Mouse (Mus musculus) retina, embryonic 14.5 days (tissue): ENCODE data around the gene Rnf214.

ENCODE experiments used
- DNase-seq: peaks from one replicate; pipeline ENCODE4 v3.0.0-alpha.2; 2015; ENCODE audit warnings: low spot score

The Rnf214 gene

DNA sequence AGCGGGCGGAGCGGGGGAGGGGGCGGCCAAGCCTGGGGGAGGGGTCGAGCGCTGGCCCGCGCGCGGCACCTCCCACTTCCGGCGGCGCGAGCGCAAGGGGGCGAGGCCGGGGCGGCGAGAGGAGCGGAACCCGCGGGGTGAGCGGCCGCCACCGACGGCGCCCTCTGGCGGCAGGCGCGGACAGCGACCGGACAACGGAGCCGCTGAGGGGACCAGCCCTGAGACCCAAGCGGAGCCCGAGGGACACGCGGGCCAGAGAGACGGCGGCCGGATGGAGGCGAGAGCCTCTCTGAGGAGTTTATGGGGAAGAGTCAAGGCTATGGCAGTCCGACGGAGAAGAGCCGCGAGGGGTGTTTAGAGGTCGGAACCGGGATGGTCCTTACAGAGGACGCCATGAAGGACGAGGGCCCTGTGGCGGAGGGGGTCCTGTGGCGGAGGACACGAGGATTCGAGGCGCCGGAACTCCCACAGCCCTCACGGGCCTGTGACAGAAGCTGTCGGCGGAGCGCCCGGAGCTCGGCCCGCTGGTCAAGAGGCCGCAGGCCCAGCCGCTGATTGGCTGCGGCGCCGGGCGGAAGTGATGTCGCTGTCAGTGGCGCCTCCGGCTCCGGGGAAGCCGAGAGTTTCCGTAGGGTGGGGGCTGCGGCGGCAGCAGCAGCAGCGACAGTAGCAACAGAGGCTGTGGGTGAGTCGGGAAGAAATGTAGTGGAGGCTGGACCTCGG is at the start of gene Rnf214, which contains the start of gene Pcsk7:
Gene Rnf214, minus strand, starts transcription at position 557 of the 723 bp plus-strand sequence.
Gene Pcsk7, plus strand, starts transcription at position 143 of the 723 bp plus-strand sequence.
- DNase-seq = peak; percentile 91

DNA sequence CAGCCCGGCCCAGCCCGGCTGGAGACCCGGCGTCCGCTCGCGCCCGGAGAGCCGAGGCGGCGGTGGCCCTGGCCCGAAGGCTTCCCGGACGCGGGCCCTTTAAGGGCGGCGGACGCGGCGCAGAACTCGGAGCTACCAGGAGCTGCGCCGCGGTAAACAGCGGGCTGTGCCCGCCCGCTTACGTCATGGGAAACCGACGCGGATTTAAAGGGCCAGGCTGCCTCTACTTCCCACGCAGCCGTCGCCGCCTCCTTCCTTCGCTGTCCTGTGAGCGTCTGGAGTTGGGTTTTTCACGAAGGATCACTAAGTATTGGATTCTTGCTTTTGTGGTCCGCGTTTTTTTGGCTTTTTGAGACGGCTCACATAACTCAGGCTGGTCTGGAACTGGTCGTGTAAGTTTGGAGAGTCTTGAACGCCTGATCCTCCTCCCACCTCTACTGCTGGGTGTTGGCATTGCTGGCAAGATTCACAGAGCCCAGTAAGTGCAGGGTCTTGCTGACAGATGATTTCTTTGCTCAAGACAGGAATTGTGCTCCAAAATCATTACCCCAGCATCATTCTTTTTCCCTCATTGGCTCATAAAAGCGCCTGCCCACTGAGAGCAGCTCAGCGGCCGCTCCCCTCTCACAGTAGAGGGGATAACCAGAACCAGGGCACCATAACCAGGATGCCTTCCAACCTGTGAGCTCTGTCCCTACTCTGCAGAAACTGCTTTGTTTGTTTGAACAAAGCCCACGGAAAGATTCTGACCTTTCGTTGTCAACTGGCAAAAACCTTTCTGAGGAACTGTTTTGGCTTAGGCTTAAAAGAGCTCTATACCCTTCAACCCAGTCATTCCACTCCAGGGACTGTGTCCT is 48.6 kb upstream of the Rnf214 start, which contains the start of gene Sidt2:
Gene Sidt2, minus strand, starts transcription at position 152 of the 857 bp plus-strand sequence.
- peak; percentile 91 for DNase-seq

DNA sequence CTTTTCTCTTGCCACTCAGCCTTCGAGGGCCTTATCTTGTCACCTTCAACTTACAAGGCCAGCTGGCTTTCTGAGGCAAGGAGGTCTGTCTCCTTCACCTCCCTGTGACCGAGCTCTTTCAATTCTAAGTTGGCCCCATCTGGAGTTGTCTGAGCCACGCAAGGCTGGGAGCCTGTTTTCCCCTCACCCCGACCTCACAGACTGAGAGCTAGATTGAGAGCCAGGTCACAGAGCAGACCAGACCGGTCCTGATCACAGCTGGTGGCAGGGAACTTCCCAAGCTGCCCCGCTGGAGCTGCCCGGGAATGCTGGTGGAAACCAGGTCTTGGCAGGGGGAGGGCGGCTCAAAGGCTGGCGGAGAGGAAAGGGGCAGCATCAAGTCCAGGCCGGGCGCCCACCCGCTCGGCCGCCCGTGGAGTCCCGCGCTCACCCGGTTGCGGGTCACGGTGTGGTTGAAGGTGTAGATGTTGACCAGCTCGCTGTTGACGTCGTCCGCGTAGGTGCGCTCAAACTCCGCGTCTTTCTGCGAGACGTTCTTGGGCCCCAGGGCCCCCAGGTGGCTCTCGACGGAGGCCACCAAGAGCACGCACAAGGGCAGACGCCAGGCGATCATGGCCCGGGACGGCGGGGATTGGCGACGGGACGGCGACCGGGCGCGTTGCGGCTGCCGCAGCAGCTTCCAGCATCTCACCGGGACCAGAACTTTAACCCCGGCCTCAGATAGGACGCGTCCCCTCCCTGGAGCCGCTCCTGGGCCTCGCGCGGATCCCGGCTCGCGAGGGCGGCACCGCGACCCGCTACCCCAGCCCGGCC is 47.8 kb upstream of the Rnf214 start:
- peak; percentile 57 for DNase-seq

DNA sequence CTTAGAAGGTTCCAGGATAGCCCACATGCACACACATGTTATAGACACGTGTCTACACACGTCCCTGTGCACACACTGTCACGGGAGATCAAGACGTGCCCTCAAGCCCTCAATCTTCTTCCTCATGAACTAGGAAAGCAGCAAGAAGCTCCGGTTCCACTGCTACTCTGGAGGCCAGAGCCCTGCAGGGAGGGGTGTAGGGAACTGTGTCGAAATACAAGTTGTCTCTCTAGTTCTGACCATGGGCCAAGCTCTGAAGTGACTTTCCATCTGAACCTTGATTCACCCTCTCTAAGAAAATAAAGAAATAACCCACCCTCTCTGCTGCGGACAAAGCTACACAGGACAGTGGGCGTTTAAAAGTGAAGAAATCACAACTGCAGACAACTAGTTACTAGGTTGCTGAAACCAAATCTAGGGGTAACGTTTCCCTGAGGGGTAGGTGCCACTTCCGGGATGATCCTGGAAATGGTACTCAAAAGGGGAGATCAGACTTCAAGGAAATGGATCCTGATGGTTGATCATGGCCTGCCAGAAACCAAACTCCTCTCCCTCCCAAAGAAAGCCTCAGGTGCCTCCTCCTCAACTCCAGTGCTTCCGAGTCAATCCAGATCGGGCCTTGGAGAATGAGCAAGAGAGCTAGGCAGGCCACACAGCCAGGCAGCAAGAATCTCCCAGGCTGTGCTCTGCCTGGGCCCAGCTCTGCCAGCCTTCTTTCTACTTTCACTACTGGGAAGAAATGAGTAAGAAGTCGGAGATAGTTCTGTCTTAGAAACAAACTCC is 47.0 kb upstream of the Rnf214 start:
- DNase-seq = no peak

DNA sequence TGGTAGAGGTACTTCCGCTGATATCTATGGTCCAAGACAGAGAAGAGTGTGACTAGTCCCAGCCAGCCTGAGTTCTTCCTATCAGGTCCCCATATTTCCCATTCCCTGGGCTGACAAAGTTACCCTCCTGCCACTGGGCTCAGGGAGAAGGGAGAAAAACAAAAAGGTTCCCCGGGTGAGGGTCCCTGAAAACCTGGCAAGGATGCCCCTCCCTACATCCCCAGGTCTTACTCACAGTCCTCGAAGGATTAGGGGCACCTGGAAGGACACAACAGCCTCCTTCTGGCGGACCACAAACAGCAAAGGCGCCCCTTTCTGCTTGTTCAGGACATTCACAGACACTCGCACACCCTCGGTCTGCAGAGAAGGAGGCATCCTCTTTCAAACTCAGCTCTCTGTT is 46.2 kb upstream of the Rnf214 start:
- DNase-seq = no peak

DNA sequence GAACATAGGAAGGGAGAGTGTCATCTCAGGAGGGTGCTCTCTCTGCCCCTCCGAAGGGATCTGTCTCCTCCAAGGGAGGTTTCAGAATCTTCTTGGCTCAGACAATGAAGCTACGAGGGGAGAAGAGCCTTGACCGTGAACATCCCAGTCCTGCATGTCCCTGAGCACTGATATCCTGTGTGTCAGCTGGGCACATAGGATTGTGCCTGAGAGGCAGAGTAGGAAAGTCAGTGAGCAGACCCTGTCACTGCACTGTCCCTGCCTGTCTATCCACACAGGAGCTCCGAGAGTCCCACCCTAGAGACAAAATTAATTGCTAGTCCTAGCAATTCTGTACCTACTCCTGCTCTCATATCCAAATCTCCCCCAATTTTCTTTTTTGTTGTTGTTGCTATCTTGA is 45.3 kb upstream of the Rnf214 start:
- DNase-seq = no peak

DNA sequence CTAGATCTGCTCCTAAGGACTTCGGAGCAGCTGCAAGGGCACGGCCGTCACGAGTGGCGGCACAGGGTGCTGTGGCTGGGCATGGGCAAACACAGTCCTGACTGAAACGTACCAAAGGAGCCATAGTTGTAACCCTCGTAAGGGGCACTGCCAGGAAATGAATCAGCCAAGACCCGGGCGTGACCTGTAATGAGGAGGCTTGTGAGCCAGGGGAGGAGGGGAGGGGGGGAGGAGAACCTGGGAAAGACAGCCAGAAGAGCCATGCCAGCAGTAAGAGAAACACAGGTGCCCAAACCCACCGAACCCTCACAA is 40.1 kb upstream of the Rnf214 start:
- no peak for DNase-seq

DNA sequence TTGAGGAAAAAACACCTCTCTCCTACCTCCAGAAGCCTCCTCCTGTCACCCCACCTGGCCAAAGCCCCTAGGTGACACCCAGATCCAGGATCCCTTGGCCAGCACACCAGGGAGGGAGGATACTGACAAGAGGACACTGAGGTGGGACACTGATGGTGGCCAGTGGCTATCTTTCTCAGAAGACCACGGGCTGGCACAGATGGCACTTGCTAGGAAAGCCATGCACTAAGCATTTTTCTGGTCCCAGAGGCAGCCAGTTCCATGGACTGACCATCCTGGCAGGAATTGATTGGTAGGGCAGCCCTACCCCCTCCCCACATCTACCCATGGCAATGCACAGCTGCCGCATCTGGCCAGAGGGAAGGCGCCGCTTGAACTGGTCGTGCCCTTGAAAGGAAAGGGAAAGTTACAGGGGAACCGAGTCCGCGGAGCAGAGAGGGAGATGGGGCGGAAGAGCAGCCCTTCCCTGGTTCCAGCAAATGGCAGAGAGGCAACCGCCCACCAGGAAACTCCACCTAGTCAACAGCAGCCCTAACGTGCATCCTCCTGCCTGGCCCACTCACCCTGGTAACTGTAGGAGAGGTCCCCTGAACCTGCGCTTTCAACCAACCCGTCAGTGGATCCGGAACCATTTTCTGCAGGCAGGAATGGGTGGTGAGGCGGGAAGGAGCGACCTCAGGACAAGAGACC is 39.6 kb upstream of the Rnf214 start:
- DNase-seq = no peak

DNA sequence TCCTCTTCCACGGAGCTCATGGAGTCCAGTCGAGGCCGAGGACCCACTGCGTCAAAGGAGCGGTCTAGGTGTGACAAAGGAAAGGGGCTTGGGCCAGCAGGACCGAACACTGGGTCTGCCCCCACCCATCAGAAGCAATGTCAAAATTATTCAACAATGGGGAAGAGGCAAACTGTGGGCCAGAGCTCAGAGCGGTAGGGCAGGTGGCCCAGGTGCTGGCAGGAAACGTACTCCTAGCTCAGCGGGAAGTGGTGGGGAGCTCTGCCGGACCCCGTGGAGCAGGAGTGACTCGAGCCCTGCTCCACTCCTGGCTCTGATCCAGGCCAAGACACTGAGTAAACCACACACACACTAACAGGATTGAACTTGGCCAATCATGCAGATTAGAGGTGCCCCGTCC is 39.0 kb upstream of the Rnf214 start:
- DNase-seq = no peak

DNA sequence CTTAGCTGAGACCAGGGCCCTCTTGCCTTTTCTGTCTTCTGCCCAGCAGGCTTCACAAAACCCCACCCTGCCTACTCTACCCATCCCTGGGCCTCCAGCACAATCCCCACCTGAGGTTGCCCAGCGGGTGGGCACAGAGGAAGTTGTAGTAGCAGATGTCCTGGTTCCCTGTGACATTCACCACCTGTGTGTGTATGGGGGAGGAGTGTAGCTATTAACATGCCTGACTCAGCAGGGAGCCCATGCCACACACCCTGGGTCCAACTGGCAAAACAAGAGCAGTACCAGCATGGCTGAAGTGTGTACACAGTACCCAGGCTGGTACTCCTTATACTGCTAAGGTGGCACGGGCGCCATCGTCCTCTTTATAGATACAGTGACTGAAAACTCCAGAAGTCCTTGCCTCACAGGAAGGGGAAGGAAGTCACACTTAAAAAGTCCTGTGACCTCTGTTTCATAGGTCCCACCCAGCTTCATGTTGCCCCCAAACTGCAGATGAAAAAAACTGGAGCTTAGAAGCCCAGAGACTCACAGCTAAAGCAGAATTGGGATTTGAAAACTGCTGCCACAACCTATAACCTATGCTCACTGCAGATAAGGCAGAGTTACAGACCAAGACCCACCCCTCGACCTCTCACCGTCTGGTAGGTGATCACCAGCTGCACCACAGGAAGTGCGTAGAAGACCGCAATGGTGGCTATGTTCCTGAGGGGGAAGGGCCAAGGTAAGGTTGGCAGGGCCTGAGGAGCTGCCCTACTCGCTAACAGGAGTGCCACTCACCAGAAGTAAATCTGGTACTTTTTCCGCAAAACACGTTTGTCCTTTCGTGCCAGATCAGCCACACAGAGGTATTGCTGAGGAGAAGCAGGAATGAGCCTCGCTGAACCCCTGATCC is 38.0 kb upstream of the Rnf214 start:
- DNase-seq = no peak

DNA sequence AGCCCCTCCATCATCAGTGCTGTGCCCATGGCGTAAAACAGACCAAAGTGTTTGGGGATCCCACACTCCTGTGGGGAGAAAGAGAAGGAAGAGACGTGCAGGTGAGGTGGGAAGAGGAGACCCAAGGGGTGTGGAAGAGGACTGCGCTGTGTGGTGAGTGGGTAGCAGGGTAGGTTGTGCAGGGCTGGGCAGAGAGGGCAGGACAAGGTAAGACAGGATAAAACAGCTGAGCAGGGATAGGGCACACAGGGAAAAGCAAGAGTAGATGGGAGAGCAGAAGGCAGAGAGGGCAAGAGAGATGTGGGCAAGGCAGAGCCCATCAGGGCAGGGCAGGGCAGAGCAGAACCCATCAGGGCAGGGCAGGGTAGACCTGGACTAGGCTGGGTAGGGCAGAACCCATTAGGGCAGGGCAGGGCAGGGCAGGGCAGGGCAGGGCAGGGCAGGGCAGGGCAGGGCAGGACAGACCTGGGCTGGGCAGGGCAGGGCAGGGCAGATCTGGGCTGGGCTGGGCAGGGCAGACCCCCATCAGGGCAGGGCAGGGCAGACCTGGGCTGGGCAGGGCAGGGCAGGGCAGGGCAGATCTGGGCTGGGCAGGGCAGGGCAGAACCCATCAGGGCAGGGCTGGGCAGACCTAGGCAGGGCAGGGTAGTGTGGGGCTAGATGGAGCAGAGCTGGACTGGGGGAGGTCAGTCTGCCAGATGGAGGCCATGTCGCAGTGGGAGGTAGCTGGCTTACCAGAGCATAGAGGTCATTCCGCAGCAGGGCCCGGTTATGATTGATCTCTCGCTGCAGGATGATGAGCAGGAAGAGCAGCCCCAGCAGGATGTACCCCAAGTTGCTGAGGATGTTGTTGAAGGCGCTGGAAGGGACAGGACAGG is 37.2 kb upstream of the Rnf214 start:
- no peak for DNase-seq

DNA sequence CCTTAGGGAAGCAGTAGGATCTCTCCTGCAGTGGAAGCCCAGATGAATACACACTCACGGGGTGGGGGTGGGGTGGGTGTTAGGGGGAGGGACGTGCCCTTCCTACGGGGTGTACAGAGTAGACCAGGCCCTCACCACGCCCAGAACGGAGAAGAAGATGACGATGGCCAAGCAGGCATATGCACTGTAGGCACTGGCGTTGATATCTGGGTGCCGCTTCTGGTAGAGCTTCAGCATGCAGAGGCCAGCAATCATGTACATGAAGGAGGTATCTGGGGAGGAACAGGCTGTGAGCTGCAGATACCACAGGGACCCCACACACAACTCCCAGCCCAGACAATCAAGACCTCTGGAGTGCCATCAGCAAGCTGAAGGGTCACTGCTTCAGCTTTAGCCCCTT is 36.2 kb upstream of the Rnf214 start:
- no peak for DNase-seq

DNA sequence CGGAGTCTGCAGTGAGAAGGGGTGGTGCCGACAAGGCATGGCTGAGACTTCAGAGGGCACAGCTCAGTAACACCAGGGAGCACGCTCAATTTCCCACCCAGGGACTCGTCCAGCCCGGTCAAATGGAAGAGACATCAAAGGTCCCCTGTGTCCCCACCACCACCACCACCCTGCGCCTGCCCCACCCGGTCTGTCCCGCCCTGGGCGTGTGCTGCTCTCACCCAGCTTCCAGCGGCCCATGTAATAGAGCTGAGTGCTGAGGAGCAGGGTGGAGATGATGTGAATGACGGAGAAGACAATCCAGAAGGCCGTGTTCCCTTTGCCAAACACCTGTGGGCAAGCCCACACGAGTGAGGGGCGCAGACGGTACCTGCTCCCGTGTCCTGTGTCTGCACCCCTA is 35.8 kb upstream of the Rnf214 start:
- no peak for DNase-seq

DNA sequence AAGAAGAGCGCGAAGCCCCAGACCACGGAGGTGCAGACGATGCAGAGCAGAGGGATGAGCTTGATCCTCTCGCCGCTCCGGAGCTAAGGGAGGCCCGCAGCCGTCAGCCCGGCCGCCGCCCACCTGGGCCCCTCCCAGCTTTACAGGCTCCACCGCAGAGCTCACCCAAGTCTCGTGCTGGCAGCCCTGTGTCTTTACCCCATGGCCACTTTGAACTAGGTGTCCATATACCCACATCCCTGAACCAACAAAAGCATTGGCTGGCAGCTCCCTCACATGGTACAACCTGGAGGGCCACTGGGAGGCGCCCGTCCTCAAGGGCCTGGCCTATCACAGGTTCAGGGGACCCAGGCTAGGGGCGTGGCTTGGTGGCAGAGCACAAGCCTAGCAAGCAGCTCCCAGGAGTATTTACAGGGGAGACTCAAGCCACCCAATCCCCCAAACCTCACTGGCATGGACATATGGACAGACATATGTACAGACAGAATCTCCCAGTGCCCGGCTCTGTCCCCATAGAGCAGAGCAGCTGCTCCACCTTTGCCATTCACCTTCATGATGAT is 34.7 kb upstream of the Rnf214 start:
- no peak for DNase-seq

DNA sequence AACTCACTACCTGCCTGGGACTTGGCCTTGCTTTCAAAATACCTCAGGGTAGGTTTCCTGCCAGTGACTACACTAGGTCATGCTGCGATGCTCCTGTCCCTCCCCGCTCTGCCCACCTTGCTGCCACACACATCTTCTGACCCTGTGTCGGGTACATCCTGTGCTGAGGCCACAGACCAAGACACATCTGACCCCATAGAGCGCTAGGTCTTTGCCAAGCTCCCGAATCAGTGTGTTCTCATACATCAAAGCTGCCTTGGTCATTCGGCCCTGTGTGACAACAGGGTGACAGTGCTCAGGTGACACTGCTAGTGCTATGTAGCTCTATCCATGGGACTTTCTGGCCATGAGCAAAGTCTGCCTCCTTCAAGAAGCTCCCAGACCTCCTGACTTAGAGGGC is 33.1 kb upstream of the Rnf214 start:
- no peak for DNase-seq

DNA sequence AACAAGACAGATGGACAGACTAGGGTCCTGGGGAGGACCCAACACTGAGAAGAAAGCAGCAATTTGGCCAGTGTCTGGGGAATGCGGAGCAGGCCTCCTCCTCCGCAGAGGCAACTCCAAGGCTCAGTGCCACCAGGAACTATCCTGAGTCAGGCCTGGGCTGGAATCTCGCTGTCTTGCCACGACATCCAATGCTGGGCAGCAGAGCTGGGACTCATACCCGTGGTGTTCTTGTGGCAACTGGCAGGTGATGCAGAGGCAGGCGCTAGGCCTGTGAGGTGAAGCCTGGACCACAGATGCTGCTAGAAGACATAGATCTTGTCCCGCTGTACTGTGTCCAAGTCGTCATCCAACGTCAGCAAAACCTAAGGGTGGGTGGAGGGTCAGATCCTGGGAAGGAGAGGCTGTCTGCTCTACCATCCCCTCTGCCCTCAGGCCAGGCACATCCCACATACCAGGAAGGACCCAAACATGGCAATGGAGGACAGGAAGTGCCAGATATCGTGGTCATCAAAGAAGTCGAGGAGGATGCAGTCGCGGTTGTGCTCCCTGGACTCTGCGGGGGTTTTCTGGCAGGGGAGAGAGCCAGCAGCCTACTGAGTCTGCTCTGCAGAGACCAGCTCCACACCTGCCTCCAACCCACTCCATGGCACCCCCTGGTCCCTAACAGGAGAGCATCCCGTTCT is 32.4 kb upstream of the Rnf214 start:
- no peak for DNase-seq

DNA sequence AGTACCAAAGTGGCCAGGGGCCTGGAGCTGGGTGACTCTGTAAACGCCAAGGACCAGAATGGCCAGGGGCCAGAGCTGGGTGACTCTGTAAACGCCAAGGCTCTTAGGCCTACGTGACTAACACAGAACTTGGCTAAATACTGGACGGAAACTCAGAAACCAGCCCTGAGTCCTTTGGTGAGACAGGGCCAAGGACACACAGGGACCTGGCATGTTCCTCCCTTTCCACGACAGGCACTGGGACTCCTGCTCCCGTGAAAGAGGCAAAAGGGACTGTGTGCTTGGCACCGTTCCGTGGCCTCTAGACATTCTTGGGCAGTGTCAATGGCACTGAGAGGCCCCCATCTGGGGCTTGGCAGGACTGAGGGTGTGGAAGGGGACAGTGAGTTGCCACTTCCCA is 31.4 kb upstream of the Rnf214 start:
- DNase-seq = no peak

DNA sequence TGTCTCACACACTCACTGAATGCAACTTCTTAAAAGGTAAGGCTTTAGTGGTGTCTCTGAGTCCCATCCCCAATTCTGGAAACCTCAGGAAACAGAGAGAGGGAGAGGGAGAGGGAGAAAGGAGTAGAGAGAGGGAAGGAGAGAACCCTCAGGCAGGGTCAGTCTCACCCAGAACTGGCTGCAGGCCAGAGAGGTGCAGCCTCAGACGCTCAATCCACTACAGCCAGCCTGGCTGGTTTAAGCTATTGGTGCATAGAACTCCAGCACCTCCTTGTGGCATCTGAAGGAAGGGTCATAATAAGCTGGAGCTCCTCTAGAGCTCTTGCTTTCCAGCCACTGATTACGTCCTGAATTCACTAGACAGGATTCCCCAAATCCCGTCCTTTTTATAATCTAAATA is 30.2 kb upstream of the Rnf214 start:
- peak; percentile 84 for DNase-seq
